Mouse (Mus musculus) bone marrow, adult 2 months (tissue): ENCODE data around the gene Erc1.

Source experiments
- CTCF ChIP-seq: fragments of 200-500 bp; IDR thresholded peaks from 2 replicates; pipeline ENCODE4 v1.5.1; 2011; ENCODE audit warnings: low read length, control low read depth; ENCODE audit not compliant: control insufficient read depth, insufficient read depth
- POLR2A ChIP-seq: fragments of 200-500 bp; IDR thresholded peaks from 2 replicates; pipeline ENCODE4 v1.6.1; 2011; ENCODE audit warnings: low read depth, mild to moderate bottlenecking, control low read depth, low read length, borderline replicate concordance; ENCODE audit not compliant: control insufficient read depth

GRCm38 (mm10) chr6:119692754-119693153 lies 155.2 kb downstream of the Erc1 start:
- no peak for TF ChIP-seq POLR2A
- TF ChIP-seq CTCF = no peak
